Mouse (Mus musculus): ENCODE measurements at regions not wholly inside any gene's neighbourhood (a gene's known extent, or its start where the extent isn't known, plus 50 kb on each side); places are given as distances from the start of the nearest gene placed in this dataset.

GRCm38 (mm10) chr3:147117609-147118008 is 265.4 kb downstream of the Ttll7 start:
- 44% methylated on average over 4 of the region's 4 CpGs for WGBS
- no peak overlapping the region for H3K4me2 ChIP-seq (replicated peaks; ENCODE audit: low read depth, low read length)
- H3K9ac ChIP-seq (replicated peaks; ENCODE audit: low read length) = no peak overlapping the region
- no peaks in the 10 kb centered on the region for H3K36me3 ChIP-seq (ENCODE audit: insufficient read depth, low read length)
- ATAC-seq (ENCODE audit: low FRiP score, low TSS enrichment) = no peak
- no peaks in the 10 kb centered on the region for H3K4me1 ChIP-seq (ENCODE audit: insufficient read depth, low read length)
- H3K9me3 ChIP-seq (ENCODE audit: low read length) = no peaks in the 10 kb centered on the region
- no peak overlapping the region for H3K4me3 ChIP-seq (ENCODE audit: low read length)
- H3K27ac ChIP-seq (ENCODE audit: low read length) = no peak overlapping the region
- no peaks in the 10 kb centered on the region for H3K27me3 ChIP-seq (ENCODE audit: insufficient read depth, low read length)

GRCm38 (mm10) chr3:147118092-147118491 is 265.9 kb downstream of the Ttll7 start:
- no peak overlapping the region for H3K27ac ChIP-seq (ENCODE audit: low read length)
- no peaks in the 10 kb centered on the region for H3K36me3 ChIP-seq (ENCODE audit: insufficient read depth, low read length)
- WGBS = 49% methylated on average over 5 of the region's 5 CpGs
- no peaks in the 10 kb centered on the region for H3K9me3 ChIP-seq (ENCODE audit: low read length)
- no peak overlapping the region for H3K4me3 ChIP-seq (ENCODE audit: low read length)
- H3K4me1 ChIP-seq (ENCODE audit: insufficient read depth, low read length) = no peaks in the 10 kb centered on the region
- no peaks in the 10 kb centered on the region for H3K27me3 ChIP-seq (ENCODE audit: insufficient read depth, low read length)
- no peak for ATAC-seq (ENCODE audit: low FRiP score, low TSS enrichment)
- no peak overlapping the region for H3K9ac ChIP-seq (replicated peaks; ENCODE audit: low read length)
- H3K4me2 ChIP-seq (replicated peaks; ENCODE audit: low read depth, low read length) = no peak overlapping the region

GRCm38 (mm10) chr3:147118622-147119021 is 266.5 kb downstream of the Ttll7 start:
- Histone ChIP-seq H3K4me3 (ENCODE audit: low read length) (no peak overlapping the region), H3K4me1 (ENCODE audit: insufficient read depth, low read length) (no peaks in the 10 kb centered on the region), H3K27ac (ENCODE audit: low read length) (no peak overlapping the region), H3K36me3 (ENCODE audit: insufficient read depth, low read length) (no peaks in the 10 kb centered on the region), H3K27me3 (ENCODE audit: insufficient read depth, low read length) (no peaks in the 10 kb centered on the region), H3K9me3 (ENCODE audit: low read length) (no peaks in the 10 kb centered on the region), H3K4me2 (replicated peaks; ENCODE audit: low read depth, low read length) (no peak overlapping the region), H3K9ac (replicated peaks; ENCODE audit: low read length) (no peak overlapping the region)
- WGBS = 84% methylated on average over 6 of the region's 6 CpGs
- no peak for ATAC-seq (ENCODE audit: low FRiP score, low TSS enrichment)

DNA sequence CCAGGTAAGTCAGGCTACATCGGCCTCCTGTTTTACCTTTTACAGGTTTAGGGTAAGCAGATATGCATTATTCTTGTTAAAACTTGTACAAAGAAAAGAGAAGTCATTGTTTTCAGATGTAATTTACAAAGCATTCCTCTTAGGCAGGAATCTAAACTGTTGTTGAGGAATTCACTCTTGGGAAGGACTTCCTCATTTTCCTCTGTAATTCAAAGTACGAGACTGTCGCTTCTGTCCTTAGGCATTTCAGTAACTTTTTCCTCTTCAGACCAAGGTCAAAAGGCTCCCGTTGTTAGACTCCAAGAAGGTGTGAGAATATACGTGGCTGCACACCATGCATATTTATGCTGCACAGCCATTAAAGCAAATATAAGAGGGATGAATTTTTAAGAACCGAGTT is 269.7 kb downstream of the Ttll7 start:
- Histone ChIP-seq H3K4me1 (ENCODE audit: insufficient read depth, low read length) (no peaks in the 10 kb centered on the region), H3K36me3 (ENCODE audit: insufficient read depth, low read length) (no peaks in the 10 kb centered on the region), H3K27me3 (ENCODE audit: insufficient read depth, low read length) (no peaks in the 10 kb centered on the region), H3K9ac (replicated peaks; ENCODE audit: low read length) (no peak overlapping the region), H3K9me3 (ENCODE audit: low read length) (no peaks in the 10 kb centered on the region), H3K4me3 (ENCODE audit: low read length) (no peak overlapping the region), H3K4me2 (replicated peaks; ENCODE audit: low read depth, low read length) (no peak overlapping the region), H3K27ac (ENCODE audit: low read length) (no peak overlapping the region)
- 57% methylated on average over 6 of the region's 6 CpGs for WGBS
- no peak for ATAC-seq (ENCODE audit: low FRiP score, low TSS enrichment)

GRCm38 (mm10) chr3:147127740-147128139 is 275.6 kb downstream of the Ttll7 start:
- WGBS = 68% methylated on average over 6 of the region's 6 CpGs
- Histone ChIP-seq H3K4me1 (ENCODE audit: insufficient read depth, low read length) (no peaks in the 10 kb centered on the region), H3K36me3 (ENCODE audit: insufficient read depth, low read length) (no peaks in the 10 kb centered on the region), H3K9me3 (ENCODE audit: low read length) (no peaks in the 10 kb centered on the region), H3K4me3 (ENCODE audit: low read length) (no peak overlapping the region), H3K9ac (replicated peaks; ENCODE audit: low read length) (no peak overlapping the region), H3K27me3 (ENCODE audit: insufficient read depth, low read length) (no peaks in the 10 kb centered on the region), H3K27ac (ENCODE audit: low read length) (no peak overlapping the region), H3K4me2 (replicated peaks; ENCODE audit: low read depth, low read length) (no peak overlapping the region)
- ATAC-seq (ENCODE audit: low FRiP score, low TSS enrichment) = no peak

- Histone ChIP-seq H3K9me3 (ENCODE audit: low read length) (no peaks in the 10 kb centered on the region), H3K4me1 (ENCODE audit: insufficient read depth, low read length) (no peaks in the 10 kb centered on the region), H3K4me3 (ENCODE audit: low read length) (no peak overlapping the region), H3K4me2 (replicated peaks; ENCODE audit: low read depth, low read length) (no peak overlapping the region), H3K9ac (replicated peaks; ENCODE audit: low read length) (no peak overlapping the region), H3K27ac (ENCODE audit: low read length) (no peak overlapping the region), H3K36me3 (ENCODE audit: insufficient read depth, low read length) (no peaks in the 10 kb centered on the region), H3K27me3 (ENCODE audit: insufficient read depth, low read length) (no peaks in the 10 kb centered on the region)
- no peak for ATAC-seq (ENCODE audit: low FRiP score, low TSS enrichment)
- WGBS = 90% methylated on average over 13 of the region's 13 CpGs
Observed at GRCm38 (mm10) chr3:147132830-147133229, 280.7 kb downstream of the Ttll7 start.

GRCm38 (mm10) chr3:147133408-147133807 is 281.2 kb downstream of the Ttll7 start:
- H3K36me3 ChIP-seq (ENCODE audit: insufficient read depth, low read length) = no peaks in the 10 kb centered on the region
- WGBS = 87% methylated on average over 13 of the region's 13 CpGs
- H3K9me3 ChIP-seq (ENCODE audit: low read length) = no peaks in the 10 kb centered on the region
- no peaks in the 10 kb centered on the region for H3K4me1 ChIP-seq (ENCODE audit: insufficient read depth, low read length)
- H3K4me2 ChIP-seq (replicated peaks; ENCODE audit: low read depth, low read length) = no peak overlapping the region
- H3K27me3 ChIP-seq (ENCODE audit: insufficient read depth, low read length) = no peaks in the 10 kb centered on the region
- no peak for ATAC-seq (ENCODE audit: low FRiP score, low TSS enrichment)
- no peak overlapping the region for H3K27ac ChIP-seq (ENCODE audit: low read length)
- no peak overlapping the region for H3K4me3 ChIP-seq (ENCODE audit: low read length)
- H3K9ac ChIP-seq (replicated peaks; ENCODE audit: low read length) = no peak overlapping the region

DNA sequence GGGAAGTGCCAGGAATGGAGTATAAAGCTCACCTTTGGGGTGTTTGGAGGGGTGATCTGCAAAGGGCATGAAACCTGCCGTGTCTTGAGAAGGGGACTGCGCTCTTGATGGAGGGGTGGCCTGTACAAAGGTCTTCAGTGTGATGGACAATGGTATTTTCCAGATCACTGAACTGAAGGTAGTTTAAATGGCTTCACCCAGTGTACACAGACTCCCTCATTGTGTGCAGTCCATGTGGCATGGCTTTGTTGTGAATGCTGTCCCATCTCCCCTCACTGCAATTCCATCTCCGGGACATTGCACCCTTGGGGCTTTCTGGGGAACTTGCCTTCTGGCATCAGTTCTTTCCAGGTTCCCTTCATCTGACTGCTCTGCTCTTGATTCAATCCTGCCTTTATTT is 288.2 kb downstream of the Ttll7 start:
- H3K27me3 ChIP-seq (ENCODE audit: insufficient read depth, low read length) = no peaks in the 10 kb centered on the region
- ATAC-seq (ENCODE audit: low FRiP score, low TSS enrichment) = peak; percentile 67; the same call in 1 of the 2 replicates
- 65% methylated on average over 3 of the region's 3 CpGs for WGBS

GRCm38 (mm10) chr3:147153456-147153855 is 301.3 kb downstream of the Ttll7 start:
- H3K27me3 ChIP-seq (ENCODE audit: insufficient read depth, low read length) = no peaks in the 10 kb centered on the region
- H3K4me2 ChIP-seq (replicated peaks; ENCODE audit: low read depth, low read length) = no peak overlapping the region
- no peak overlapping the region for H3K9ac ChIP-seq (replicated peaks; ENCODE audit: low read length)
- H3K4me1 ChIP-seq (ENCODE audit: insufficient read depth, low read length) = no peaks in the 10 kb centered on the region
- H3K27ac ChIP-seq (ENCODE audit: low read length) = no peak overlapping the region
- no peaks in the 10 kb centered on the region for H3K36me3 ChIP-seq (ENCODE audit: insufficient read depth, low read length)
- no peak for ATAC-seq (ENCODE audit: low FRiP score, low TSS enrichment)
- 60% methylated on average over 3 of the region's 3 CpGs for WGBS
- H3K9me3 ChIP-seq (ENCODE audit: low read length) = no peaks in the 10 kb centered on the region
- H3K4me3 ChIP-seq (ENCODE audit: low read length) = no peak overlapping the region

More for the DNA sequence above, 288.2 kb downstream of the Ttll7 start:
- no peak overlapping the region for H3K9ac ChIP-seq (replicated peaks; ENCODE audit: low read length)
- no peak overlapping the region for H3K4me2 ChIP-seq (replicated peaks; ENCODE audit: low read depth, low read length)
- H3K9me3 ChIP-seq (ENCODE audit: low read length) = no peaks in the 10 kb centered on the region
- no peaks in the 10 kb centered on the region for H3K4me1 ChIP-seq (ENCODE audit: insufficient read depth, low read length)
- H3K4me3 ChIP-seq (ENCODE audit: low read length) = no peak overlapping the region
- no peak overlapping the region for H3K27ac ChIP-seq (ENCODE audit: low read length)
- no peaks in the 10 kb centered on the region for H3K36me3 ChIP-seq (ENCODE audit: insufficient read depth, low read length)

DNA sequence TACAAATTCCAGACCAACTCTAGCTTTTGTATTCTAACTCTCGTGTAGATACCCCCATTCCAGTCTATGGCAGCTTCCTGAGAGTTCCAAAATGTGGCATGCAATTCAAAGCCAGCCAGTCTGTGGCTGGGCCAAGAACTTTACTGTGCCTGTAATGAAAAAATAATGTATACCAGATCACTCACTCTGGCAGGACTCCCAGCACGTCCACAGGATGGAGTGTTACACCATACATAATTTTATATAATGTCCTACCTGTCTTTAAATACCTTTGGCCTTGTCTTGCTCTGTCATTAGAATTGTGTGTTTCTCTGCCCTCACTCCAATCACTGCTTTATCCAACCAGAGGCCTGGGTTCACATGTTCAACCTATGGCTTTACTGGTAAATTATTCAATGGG is 301.8 kb downstream of the Ttll7 start:
- no peaks in the 10 kb centered on the region for H3K36me3 ChIP-seq (ENCODE audit: insufficient read depth, low read length)
- H3K4me1 ChIP-seq (ENCODE audit: insufficient read depth, low read length) = no peaks in the 10 kb centered on the region
- H3K9ac ChIP-seq (replicated peaks; ENCODE audit: low read length) = no peak overlapping the region
- H3K4me2 ChIP-seq (replicated peaks; ENCODE audit: low read depth, low read length) = no peak overlapping the region
- H3K4me3 ChIP-seq (ENCODE audit: low read length) = no peak overlapping the region
- H3K9me3 ChIP-seq (ENCODE audit: low read length) = no peaks in the 10 kb centered on the region
- H3K27me3 ChIP-seq (ENCODE audit: insufficient read depth, low read length) = no peaks in the 10 kb centered on the region
- ATAC-seq (ENCODE audit: low FRiP score, low TSS enrichment) = no peak
- H3K27ac ChIP-seq (ENCODE audit: low read length) = no peak overlapping the region
- 65% methylated on average over 2 of the region's 2 CpGs for WGBS

- 79% methylated on average over 10 of the region's 10 CpGs for WGBS
- ATAC-seq (ENCODE audit: low FRiP score, low TSS enrichment) = no peak
- no peak overlapping the region for H3K9ac ChIP-seq (replicated peaks; ENCODE audit: low read length)
- no peak overlapping the region for H3K4me2 ChIP-seq (replicated peaks; ENCODE audit: low read depth, low read length)
- no peaks in the 10 kb centered on the region for H3K9me3 ChIP-seq (ENCODE audit: low read length)
- H3K4me3 ChIP-seq (ENCODE audit: low read length) = no peak overlapping the region
- no peak overlapping the region for H3K27ac ChIP-seq (ENCODE audit: low read length)
- H3K4me1 ChIP-seq (ENCODE audit: insufficient read depth, low read length) = no peaks in the 10 kb centered on the region
- no peaks in the 10 kb centered on the region for H3K36me3 ChIP-seq (ENCODE audit: insufficient read depth, low read length)
- H3K27me3 ChIP-seq (ENCODE audit: insufficient read depth, low read length) = no peaks in the 10 kb centered on the region
Observed at GRCm38 (mm10) chr3:147163126-147163525, 311.0 kb downstream of the Ttll7 start.

Data from kidney, embryonic 16.5 days (tissue).